Mouse (Mus musculus) midbrain, embryonic 13.5 days (tissue): Measurements from ENCODE around the gene Crispld2. TPM values are rescaled to one million over a fixed set of nuclear protein-coding genes. Genes with fewer than 3 reads are reported as not detected.

ENCODE experiments used
- ATAC-seq: fragments of 200-750 bp; cut with Nextera tagmentation; 2 replicates; pipeline ENCODE4 v1.8.0; 2017; ENCODE audit warnings: mild to moderate bottlenecking, moderate TSS enrichment, moderate library complexity
- H3K27ac ChIP-seq: fragments of 300-500 bp; sonication (generic); 2 replicates; pipeline ENCODE4 v1.5.1; 2015; ENCODE audit warnings: inconsistent platforms, mild to moderate bottlenecking, moderate library complexity
- H3K27me3 ChIP-seq: fragments of 300-500 bp; sonication (generic); 2 replicates; pipeline ENCODE4 v1.6.1; 2015; ENCODE audit warnings: mild to moderate bottlenecking, inconsistent platforms
- H3K36me3 ChIP-seq: fragments of 300-500 bp; sonication (generic); 2 replicates; pipeline ENCODE4 v1.6.1; 2015; ENCODE audit warnings: mild to moderate bottlenecking, inconsistent platforms
- H3K4me1 ChIP-seq: fragments of 300-500 bp; sonication (generic); replicated peaks from 2 replicates; pipeline ENCODE4 v1.6.1; 2015; ENCODE audit warnings: inconsistent platforms
- H3K4me2 ChIP-seq: fragments of 300-500 bp; sonication (generic); replicated peaks from 2 replicates; pipeline ENCODE4 v1.6.1; 2015; ENCODE audit warnings: moderate library complexity, mild to moderate bottlenecking, inconsistent platforms
- H3K4me3 ChIP-seq: fragments of 300-500 bp; sonication (generic); replicated peaks from 2 replicates; pipeline ENCODE4 v1.5.1; 2015; ENCODE audit warnings: mild to moderate bottlenecking, inconsistent platforms
- H3K9ac ChIP-seq: fragments of 300-500 bp; sonication (generic); replicated peaks from 2 replicates; pipeline ENCODE4 v1.6.1; 2015; ENCODE audit warnings: mild to moderate bottlenecking, inconsistent platforms
- H3K9me3 ChIP-seq: fragments of 300-500 bp; sonication (generic); 2 replicates; pipeline ENCODE4 v1.6.1; 2016; ENCODE audit warnings: mild to moderate bottlenecking, inconsistent platforms
- WGBS: fragments of 180-500 bp; shearing (Covaris S2); methylation state at CpG from one replicate; pipeline ENCODE4 v1.1.7; 2015; 5-methylcytosine and 5-hydroxymethylcytosine counted together
- polyA plus RNA-seq: library from polyadenylated mRNA; unstranded; fragments of >200 nt; fragmentation: Nextera tagmentation; extraction: Ambion mirVana; gene quantifications from 2 replicates; pipeline ENCODE4 v1.2.1, GENCODE M21; 2015

Crispld2 gene
- polyA plus RNA-seq, 1 experiment from 2014 or later = 2.1 TPM

- Histone ChIP-seq H3K27me3 (no peaks in the 10 kb centered on the region), H3K9ac (no peak overlapping the region), H3K4me2 (no peak overlapping the region), H3K9me3 (no peaks in the 10 kb centered on the region), H3K36me3 (no peaks in the 10 kb centered on the region), H3K4me3 (no peak overlapping the region), H3K27ac (no peak overlapping the region), H3K4me1 (peaks cover 17% of the 10 kb centered on the region; the same call in 1 of the 2 replicates)
- ATAC-seq = no peak
- 95% methylated on average over 6 of the region's 6 CpGs for WGBS
Measured at GRCm38 (mm10) chr8:120017786-120018185, 25.5 kb downstream of the Crispld2 start.

GRCm38 (mm10) chr8:120018379-120018778, 26.1 kb downstream of the Crispld2 start:
- H3K27ac ChIP-seq = no peak overlapping the region
- no peaks in the 10 kb centered on the region for H3K9me3 ChIP-seq
- H3K27me3 ChIP-seq = no peaks in the 10 kb centered on the region
- ATAC-seq = no peak
- no peak overlapping the region for H3K9ac ChIP-seq
- WGBS = 43% methylated on average over 6 of the region's 6 CpGs
- no peak overlapping the region for H3K4me2 ChIP-seq
- no peaks in the 10 kb centered on the region for H3K36me3 ChIP-seq
- no peak overlapping the region for H3K4me3 ChIP-seq
- peaks cover 14% of the 10 kb centered on the region; the same call in 1 of the 2 replicates for H3K4me1 ChIP-seq

DNA sequence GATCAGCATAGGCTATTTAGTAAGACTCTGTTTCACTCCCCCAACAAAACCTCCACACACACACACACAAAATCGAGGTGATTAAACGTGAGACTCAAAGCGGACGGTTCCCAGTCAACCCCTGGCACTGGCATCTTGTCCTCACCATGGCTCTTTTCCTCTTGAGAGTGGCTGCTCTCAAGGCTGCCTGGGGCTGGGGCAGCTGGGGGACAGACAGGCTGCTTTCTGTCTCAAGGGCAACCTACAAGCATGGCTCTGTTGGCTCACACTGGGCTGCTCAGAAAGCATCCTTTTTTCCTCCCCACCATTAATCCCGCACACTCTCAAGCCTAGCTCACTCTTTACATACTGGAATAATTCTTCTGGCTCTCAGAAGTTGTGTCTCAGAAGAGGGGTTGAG, 27.1 kb downstream of the Crispld2 start:
- H3K4me2 ChIP-seq = no peak overlapping the region
- no peaks in the 10 kb centered on the region for H3K9me3 ChIP-seq
- no peak overlapping the region for H3K4me3 ChIP-seq
- ATAC-seq = no peak
- H3K27ac ChIP-seq = no peak overlapping the region
- H3K36me3 ChIP-seq = no peaks in the 10 kb centered on the region
- H3K9ac ChIP-seq = no peak overlapping the region
- no peaks in the 10 kb centered on the region for H3K27me3 ChIP-seq
- 83% methylated on average over 5 of the region's 5 CpGs for WGBS
- peaks cover 14% of the 10 kb centered on the region; the same call in 1 of the 2 replicates for H3K4me1 ChIP-seq

- H3K27me3 ChIP-seq = no peaks in the 10 kb centered on the region
Measured at GRCm38 (mm10) chr8:120020298-120020697, 28.1 kb downstream of the Crispld2 start.

GRCm38 (mm10) chr8:120026199-120026598, 34.0 kb downstream of the Crispld2 start:
- no peak overlapping the region for H3K9ac ChIP-seq
- H3K27me3 ChIP-seq = no peaks in the 10 kb centered on the region
- no peaks in the 10 kb centered on the region for H3K9me3 ChIP-seq
- ATAC-seq = no peak
- H3K4me1 ChIP-seq = no peaks in the 10 kb centered on the region
- no peak overlapping the region for H3K4me3 ChIP-seq
- H3K4me2 ChIP-seq = no peak overlapping the region
- no peaks in the 10 kb centered on the region for H3K36me3 ChIP-seq
- WGBS = 92% methylated on average over 5 of the region's 5 CpGs
- H3K27ac ChIP-seq = no peak overlapping the region

More at GRCm38 (mm10) chr8:120020298-120020697, 28.1 kb downstream of the Crispld2 start:
- H3K4me1 ChIP-seq = peaks cover 14% of the 10 kb centered on the region; the same call in 1 of the 2 replicates
- H3K9me3 ChIP-seq = no peaks in the 10 kb centered on the region
- no peak overlapping the region for H3K4me2 ChIP-seq
- no peak overlapping the region for H3K27ac ChIP-seq
- no peak for ATAC-seq
- no peak overlapping the region for H3K4me3 ChIP-seq
- no peaks in the 10 kb centered on the region for H3K36me3 ChIP-seq
- 68% methylated on average over 7 of the region's 7 CpGs for WGBS
- H3K9ac ChIP-seq = no peak overlapping the region

DNA sequence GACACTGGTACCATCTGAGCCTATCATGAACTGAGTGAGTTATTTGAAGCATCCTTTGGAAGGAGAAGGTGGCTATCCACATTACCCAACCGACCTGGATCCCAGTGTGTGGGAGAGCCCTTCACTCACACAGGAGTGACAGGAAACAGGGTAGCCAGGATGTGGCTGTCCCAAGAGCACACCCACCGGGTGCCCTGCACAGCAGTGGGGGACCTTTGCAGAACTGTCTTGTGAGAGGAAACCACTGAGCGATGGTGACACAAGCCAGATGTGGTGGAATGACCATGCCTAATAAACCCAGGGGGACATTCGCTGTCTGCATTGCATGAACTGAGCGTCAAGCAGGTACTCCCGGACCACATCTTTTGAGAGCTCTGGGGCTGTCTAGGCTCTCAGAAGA, 34.8 kb downstream of the Crispld2 start:
- Histone ChIP-seq H3K36me3 (no peaks in the 10 kb centered on the region), H3K4me1 (no peaks in the 10 kb centered on the region), H3K27ac (no peak overlapping the region), H3K9me3 (no peaks in the 10 kb centered on the region), H3K4me2 (no peak overlapping the region), H3K27me3 (no peaks in the 10 kb centered on the region), H3K4me3 (no peak overlapping the region), H3K9ac (no peak overlapping the region)
- ATAC-seq = no peak
- 91% methylated on average over 6 of the region's 6 CpGs for WGBS

DNA sequence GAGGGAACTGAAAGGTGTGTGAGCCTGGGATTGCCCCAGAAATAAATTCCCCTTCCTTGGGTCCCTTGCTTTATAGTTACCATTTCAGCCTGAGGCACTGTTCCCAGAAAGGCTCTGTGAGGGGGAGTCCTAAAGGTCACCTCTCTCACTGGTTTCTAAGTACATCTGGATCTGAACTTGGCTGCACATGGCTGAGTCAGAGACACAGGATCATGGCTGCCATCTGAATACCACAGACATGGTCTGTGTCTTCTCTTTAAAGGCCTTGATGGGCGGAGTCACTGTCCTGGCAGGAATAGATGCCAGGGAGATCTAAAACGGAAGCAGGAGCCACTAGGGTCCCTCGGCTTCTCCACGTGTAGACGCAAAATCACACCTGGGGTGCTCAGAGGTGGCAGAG, 38.2 kb downstream of the Crispld2 start:
- ATAC-seq = no peak
- Histone ChIP-seq H3K9me3 (no peaks in the 10 kb centered on the region), H3K4me3 (no peak overlapping the region), H3K27ac (no peak overlapping the region), H3K36me3 (no peaks in the 10 kb centered on the region), H3K4me1 (peaks cover 4% of the 10 kb centered on the region; the same call in 1 of the 2 replicates), H3K27me3 (no peaks in the 10 kb centered on the region), H3K4me2 (no peak overlapping the region), H3K9ac (no peak overlapping the region)
- WGBS = 76% methylated on average over 5 of the region's 5 CpGs

GRCm38 (mm10) chr8:120032549-120033208, 40.4 kb downstream of the Crispld2 start:
- Histone ChIP-seq H3K9ac (no peak overlapping the region), H3K4me2 (no peak overlapping the region), H3K4me1 (peaks cover 4% of the 10 kb centered on the region; the same call in 1 of the 2 replicates), H3K9me3 (no peaks in the 10 kb centered on the region), H3K27ac (no peak overlapping the region), H3K4me3 (no peak overlapping the region), H3K36me3 (no peaks in the 10 kb centered on the region), H3K27me3 (no peaks in the 10 kb centered on the region)
- 94% methylated on average over 5 of the region's 5 CpGs for WGBS
- no peak for ATAC-seq

DNA sequence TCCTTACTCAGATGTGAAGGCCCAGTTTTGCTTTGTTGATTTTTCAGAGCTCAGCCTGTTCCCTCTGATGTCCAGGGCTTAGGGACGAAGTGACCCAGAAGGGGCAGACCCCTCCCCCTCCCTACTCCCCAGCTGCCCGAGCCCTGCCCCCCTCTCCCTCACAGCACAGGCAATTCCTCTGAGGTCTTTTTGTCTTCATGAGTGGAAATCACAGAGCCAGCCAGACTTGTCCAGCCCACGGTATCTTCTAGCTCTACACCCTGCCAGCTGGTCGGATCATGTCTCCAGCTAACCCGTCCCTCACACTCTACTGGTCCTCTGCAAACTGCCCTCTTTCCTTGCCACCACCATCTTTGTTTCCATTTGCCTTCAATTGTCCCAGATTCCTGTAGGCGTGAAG, 42.2 kb downstream of the Crispld2 start:
- H3K36me3 ChIP-seq = no peaks in the 10 kb centered on the region
- H3K27ac ChIP-seq = no peak overlapping the region
- 30% methylated on average over 6 of the region's 6 CpGs for WGBS
- no peak overlapping the region for H3K4me3 ChIP-seq
- H3K4me2 ChIP-seq = no peak overlapping the region
- H3K9me3 ChIP-seq = no peaks in the 10 kb centered on the region
- ATAC-seq = no peak
- no peak overlapping the region for H3K9ac ChIP-seq
- H3K27me3 ChIP-seq = no peaks in the 10 kb centered on the region
- H3K4me1 ChIP-seq = peaks cover 4% of the 10 kb centered on the region; the same call in 1 of the 2 replicates

- H3K27me3 ChIP-seq = no peaks in the 10 kb centered on the region
- no peaks in the 10 kb centered on the region for H3K36me3 ChIP-seq
- 18% methylated on average over 9 of the region's 9 CpGs for WGBS
- H3K4me1 ChIP-seq = peaks cover 4% of the 10 kb centered on the region; the same call in 1 of the 2 replicates
- ATAC-seq = no peak
- no peak overlapping the region for H3K4me3 ChIP-seq
- no peak overlapping the region for H3K9ac ChIP-seq
- no peaks in the 10 kb centered on the region for H3K9me3 ChIP-seq
- H3K27ac ChIP-seq = no peak overlapping the region
- no peak overlapping the region for H3K4me2 ChIP-seq
Measured at GRCm38 (mm10) chr8:120036111-120036510, 43.9 kb downstream of the Crispld2 start.

DNA sequence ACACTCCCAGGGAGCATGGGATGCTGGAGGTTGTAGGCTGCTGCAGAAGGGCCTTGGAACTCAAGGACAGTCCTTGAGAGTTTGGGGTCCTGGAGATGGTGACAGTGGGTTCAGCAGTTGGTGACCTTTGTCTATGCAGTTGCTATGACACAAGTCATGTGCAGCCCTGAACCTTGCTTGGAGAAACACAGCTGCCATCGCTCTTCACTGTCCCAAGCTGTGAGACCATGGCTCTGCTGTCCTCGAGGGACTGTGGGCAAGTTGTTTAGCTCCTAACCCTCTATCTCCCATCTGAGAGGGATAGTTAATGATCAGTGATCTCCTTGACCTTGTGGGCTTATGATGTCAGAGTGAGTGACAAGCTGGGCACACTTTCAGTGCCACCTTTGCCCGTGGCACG, 44.3 kb downstream of the Crispld2 start:
- 86% methylated on average over 4 of the region's 4 CpGs for WGBS
- Histone ChIP-seq H3K27me3 (no peaks in the 10 kb centered on the region), H3K4me2 (no peak overlapping the region), H3K27ac (no peak overlapping the region), H3K4me1 (peaks cover 4% of the 10 kb centered on the region; the same call in 1 of the 2 replicates), H3K36me3 (no peaks in the 10 kb centered on the region), H3K9me3 (no peaks in the 10 kb centered on the region), H3K9ac (no peak overlapping the region), H3K4me3 (no peak overlapping the region)
- no peak for ATAC-seq

GRCm38 (mm10) chr8:120037199-120037598, 45.0 kb downstream of the Crispld2 start:
- ATAC-seq = no peak
- H3K4me1 ChIP-seq = peaks cover 4% of the 10 kb centered on the region; the same call in 1 of the 2 replicates
- H3K4me3 ChIP-seq = no peak overlapping the region
- no peaks in the 10 kb centered on the region for H3K27me3 ChIP-seq
- no peak overlapping the region for H3K27ac ChIP-seq
- no peak overlapping the region for H3K9ac ChIP-seq
- WGBS = 90% methylated on average over 15 of the region's 15 CpGs
- no peaks in the 10 kb centered on the region for H3K9me3 ChIP-seq
- no peak overlapping the region for H3K4me2 ChIP-seq
- no peaks in the 10 kb centered on the region for H3K36me3 ChIP-seq

GRCm38 (mm10) chr8:120037611-120038010, 45.4 kb downstream of the Crispld2 start:
- Histone ChIP-seq H3K36me3 (no peaks in the 10 kb centered on the region), H3K9ac (no peak overlapping the region), H3K27me3 (no peaks in the 10 kb centered on the region), H3K4me2 (no peak overlapping the region), H3K27ac (no peak overlapping the region), H3K4me1 (peaks cover 4% of the 10 kb centered on the region; the same call in 1 of the 2 replicates), H3K4me3 (no peak overlapping the region), H3K9me3 (no peaks in the 10 kb centered on the region)
- ATAC-seq = no peak
- 85% methylated on average over 8 of the region's 8 CpGs for WGBS
